Mouse (Mus musculus): ENCODE results near the gene AC131692.1. TPM values are rescaled to one million over a fixed set of nuclear protein-coding genes. Genes with fewer than 3 reads are reported as not detected.
A peak's percentile ranks its signal among the peaks of the same experiment; 100 is the strongest.

The AC131692.1 gene
- polyA plus RNA-seq, 1 experiment from 2014 or later = 0.56 TPM

DNA sequence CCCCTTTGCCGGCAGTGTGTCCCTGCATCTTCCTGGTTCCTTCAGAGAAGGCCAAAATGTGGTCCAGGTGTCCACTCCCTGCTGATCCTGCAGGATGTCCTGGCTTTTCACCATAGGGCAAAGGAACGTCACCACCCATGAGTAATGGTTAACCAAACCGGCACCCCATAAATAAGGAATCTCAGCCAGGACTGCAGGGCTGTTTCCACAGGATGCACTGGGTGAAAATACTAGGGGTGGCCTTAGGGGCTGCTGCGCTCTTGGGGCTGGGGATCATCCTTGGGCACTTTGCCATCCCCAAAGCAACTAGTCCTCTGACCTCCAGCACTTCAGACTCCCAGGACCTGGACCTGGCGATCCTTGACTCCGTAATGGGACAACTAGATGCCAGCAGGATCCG lies 11.4 kb downstream of the AC131692.1 start, which contains the start of gene Naaladl1:
Gene Naaladl1 (plus strand): TSS at position 197 of the 400 bp plus-strand sequence.
- Histone ChIP-seq H3K4me3 (0 out of 2 replicates have a peak within 1 kb of the TSS, but pooled peaks have one; percentile 8), H3K27ac (replicated peaks) (no peak within 1 kb of the TSS), H3K36me3 (replicated peaks) (0 out of 2 replicates have a peak, but pooled peaks cover 11% of the 10 kb centered on the region), H3K4me1 (peaks cover 25% of the 10 kb centered on the region), H3K27me3 (replicated peaks; ENCODE audit: low read depth, poor library complexity, severe bottlenecking) (no peaks in the 10 kb centered on the region), H3K9me3 (no peaks in the 10 kb centered on the region)
- DNase-seq (ENCODE audit: low spot score) = no peak
- 87% methylated on average over 7 of the region's 7 CpGs for WGBS

DNA sequence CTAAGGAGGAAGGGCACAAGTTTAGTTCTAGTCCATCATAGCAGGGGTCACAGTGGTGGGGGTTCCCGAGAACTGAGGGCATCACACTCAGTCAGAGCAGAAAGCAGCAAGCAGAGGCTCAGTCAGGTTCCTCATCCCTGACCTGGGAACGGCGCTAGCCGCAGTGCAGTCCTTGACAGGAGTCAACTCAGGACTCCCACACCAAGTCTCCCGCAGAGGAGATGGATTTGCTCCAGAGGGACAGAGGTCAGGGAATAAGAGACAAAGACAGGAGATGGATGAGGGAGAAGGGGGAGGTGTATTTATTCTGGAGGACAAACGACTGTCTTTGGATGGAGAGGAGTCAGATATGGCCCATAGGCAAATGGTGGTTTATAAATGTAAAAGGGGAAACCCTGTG lies 18.9 kb downstream of the AC131692.1 start:
- WGBS = 75% methylated on average over 6 of the region's 6 CpGs
- Histone ChIP-seq H3K4me3 (no peak overlapping the region), H3K4me1 (peaks cover 13% of the 10 kb centered on the region), H3K36me3 (replicated peaks) (peaks cover 64% of the 10 kb centered on the region), H3K9me3 (no peaks in the 10 kb centered on the region), H3K27me3 (replicated peaks; ENCODE audit: low read depth, poor library complexity, severe bottlenecking) (no peaks in the 10 kb centered on the region), H3K27ac (replicated peaks) (no peak overlapping the region)
- no peak for DNase-seq (ENCODE audit: low spot score)

DNA sequence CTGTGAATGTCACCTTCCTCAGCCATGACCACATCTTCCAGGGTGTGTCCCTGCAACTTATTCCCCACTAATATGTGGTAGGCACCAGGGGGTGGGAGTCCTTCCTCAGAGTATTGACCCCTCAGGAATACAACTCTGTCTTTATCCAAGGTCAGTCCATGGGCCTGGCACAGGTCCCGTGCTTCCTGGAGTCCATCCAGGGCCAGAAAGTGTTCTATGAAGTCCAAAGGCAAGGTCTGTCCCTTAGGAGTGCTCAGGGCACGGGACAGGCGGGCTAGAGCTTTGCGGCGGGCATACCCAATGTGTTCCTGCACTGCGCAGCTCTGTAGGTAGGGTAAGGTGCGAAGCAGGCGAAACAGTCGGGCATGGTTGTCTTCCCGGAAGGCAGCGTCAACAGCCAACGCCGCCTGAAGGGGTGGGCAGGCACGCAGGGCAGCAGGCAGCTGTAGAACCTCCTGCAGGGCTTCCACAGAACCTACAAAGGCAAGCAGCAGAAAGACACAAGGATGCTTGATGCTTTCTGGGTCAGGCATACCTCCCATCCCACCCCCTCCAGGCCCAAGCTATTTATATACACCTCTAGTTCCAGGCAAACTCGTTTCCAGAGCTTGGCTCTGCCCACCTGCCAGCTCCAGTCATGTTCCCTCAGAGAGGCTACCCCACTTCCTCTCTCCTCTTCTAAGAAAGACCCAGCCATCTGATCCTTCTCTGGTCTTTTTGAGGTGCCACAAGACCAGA lies 22.1 kb downstream of the AC131692.1 start:
- no peaks in the 10 kb centered on the region for H3K9me3 ChIP-seq
- H3K27me3 ChIP-seq (replicated peaks; ENCODE audit: low read depth, poor library complexity, severe bottlenecking) = no peaks in the 10 kb centered on the region
- WGBS = 89% methylated on average over 15 of the region's 15 CpGs
- peak overlapping the region; percentile 94 for H3K4me3 ChIP-seq
- H3K4me1 ChIP-seq = peaks cover 30% of the 10 kb centered on the region
- peaks cover 60% of the 10 kb centered on the region for H3K36me3 ChIP-seq (replicated peaks)
- no peak for DNase-seq (ENCODE audit: low spot score)
- no peak overlapping the region for H3K27ac ChIP-seq (replicated peaks)

DNA sequence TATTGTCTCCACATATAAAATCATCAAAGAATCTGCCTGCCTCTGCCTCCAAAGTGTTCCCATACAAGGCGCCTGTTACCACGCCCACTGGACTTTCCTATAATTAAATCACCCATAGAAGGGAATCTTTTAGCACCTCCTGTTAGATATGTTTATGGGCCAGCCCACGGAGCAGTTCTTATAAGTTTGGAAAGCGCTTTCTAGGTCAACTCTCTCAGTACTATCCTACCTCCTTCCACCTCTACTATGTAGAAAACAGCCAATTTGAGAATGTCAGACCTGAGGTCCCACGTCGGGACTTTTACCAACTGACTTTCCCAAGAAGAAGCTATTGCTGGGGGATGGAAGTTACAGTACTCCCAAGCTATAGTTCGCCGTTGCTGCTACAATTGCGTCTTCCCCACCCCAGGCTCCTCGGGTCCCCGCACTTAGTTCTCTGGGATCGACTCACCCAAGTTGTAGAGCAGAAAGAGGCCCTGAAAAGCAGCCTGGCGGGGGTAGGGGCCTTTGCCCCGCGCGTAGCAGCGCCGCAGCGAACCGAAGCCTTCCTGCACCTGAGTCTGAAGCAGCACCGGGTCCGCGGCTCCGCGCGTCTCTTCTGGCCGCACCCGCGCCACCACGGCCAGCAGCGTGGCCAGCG lies 23.2 kb downstream of the AC131692.1 start:
- no peak for DNase-seq (ENCODE audit: low spot score)
- 6% methylated on average over 32 of the region's 32 CpGs for WGBS
- H3K4me1 ChIP-seq = peaks cover 38% of the 10 kb centered on the region

DNA sequence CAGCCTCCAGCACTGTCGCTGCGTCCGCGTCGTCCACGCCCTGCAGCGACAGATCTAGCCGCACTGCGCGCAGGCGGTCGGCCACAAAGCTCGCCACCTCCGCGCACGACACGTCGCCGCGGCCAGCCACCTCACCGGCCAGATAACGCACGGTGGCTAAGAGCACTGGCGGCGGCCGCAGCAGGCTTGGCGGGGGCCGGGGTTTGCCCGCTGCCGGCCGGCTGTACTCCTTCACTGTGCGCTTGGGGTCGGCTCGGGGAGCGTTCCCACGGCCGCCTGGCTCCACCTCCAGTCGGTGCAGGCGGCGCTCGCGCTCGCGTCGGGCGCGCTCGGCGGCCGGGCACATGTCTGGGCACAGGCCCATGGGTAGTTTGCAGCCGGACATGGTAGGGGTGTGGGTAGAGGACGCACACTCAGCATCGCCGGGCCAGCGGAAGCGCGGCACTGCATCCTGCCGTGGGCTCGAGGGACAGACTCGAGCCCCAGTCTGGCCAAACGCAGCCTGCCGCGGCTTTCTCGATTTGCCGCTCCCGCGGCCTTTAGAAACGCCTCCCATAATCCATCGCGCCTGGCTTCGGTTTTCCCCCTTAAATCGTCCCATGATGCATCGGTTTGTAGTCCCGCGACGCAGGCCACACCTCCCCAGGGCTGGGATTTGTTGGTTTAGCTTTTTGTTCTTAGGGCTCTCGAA lies 23.9 kb downstream of the AC131692.1 start, which contains the start of gene Sac3d1:
Gene Sac3d1 (minus strand): TSS at position 665 of the 691 bp plus-strand sequence.
- Histone ChIP-seq H3K27me3 (replicated peaks; ENCODE audit: low read depth, poor library complexity, severe bottlenecking) (no peaks in the 10 kb centered on the region), H3K9me3 (no peaks in the 10 kb centered on the region), H3K27ac (replicated peaks) (peak within 1 kb of the TSS; percentile 92), H3K4me3 (peak within 1 kb of the TSS; percentile 94), H3K36me3 (replicated peaks) (peaks cover 44% of the 10 kb centered on the region), H3K4me1 (peaks cover 38% of the 10 kb centered on the region)
- under 1% methylated on average over 77 of the region's 77 CpGs for WGBS
- DNase-seq (ENCODE audit: low spot score) = peak; percentile 92

More for the DNA sequence above, 23.2 kb downstream of the AC131692.1 start:
- Histone ChIP-seq H3K27me3 (replicated peaks; ENCODE audit: low read depth, poor library complexity, severe bottlenecking) (no peaks in the 10 kb centered on the region), H3K4me3 (peak overlapping the region; percentile 94), H3K27ac (replicated peaks) (peak overlapping the region; percentile 92), H3K9me3 (no peaks in the 10 kb centered on the region), H3K36me3 (replicated peaks) (peaks cover 51% of the 10 kb centered on the region)

DNA sequence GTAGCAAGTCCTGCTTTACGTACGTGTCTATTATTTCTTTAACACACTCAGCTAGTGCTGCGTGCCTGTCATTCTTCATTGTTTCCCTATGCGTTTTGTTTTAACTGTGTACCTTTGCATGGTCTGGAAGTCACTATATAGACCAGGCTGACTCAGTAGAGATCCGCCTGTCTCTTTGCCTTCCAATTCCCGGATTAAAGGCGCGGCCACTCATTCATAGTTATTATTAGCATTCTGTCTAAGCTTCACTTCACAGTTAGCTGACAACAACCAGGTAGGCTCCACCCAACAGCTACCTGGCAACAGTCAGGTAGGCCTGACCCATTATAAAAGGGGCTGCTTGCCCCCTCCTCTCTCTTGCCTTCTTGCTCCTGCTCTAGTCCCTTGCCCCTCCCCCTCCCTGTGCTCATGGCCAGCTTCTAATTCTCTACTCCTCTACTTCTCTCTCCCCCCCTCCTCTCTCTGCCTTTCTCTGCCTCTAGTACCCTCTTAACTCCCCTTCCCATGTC lies 24.5 kb downstream of the AC131692.1 start:
- Histone ChIP-seq H3K27me3 (replicated peaks; ENCODE audit: low read depth, poor library complexity, severe bottlenecking) (no peaks in the 10 kb centered on the region), H3K4me3 (peak overlapping the region; percentile 94), H3K9me3 (no peaks in the 10 kb centered on the region), H3K27ac (replicated peaks) (peak overlapping the region; percentile 92), H3K36me3 (replicated peaks) (peaks cover 38% of the 10 kb centered on the region), H3K4me1 (peaks cover 43% of the 10 kb centered on the region)
- 2% methylated on average over 8 of the region's 8 CpGs for WGBS
- peak; percentile 45 for DNase-seq (ENCODE audit: low spot score)

DNA sequence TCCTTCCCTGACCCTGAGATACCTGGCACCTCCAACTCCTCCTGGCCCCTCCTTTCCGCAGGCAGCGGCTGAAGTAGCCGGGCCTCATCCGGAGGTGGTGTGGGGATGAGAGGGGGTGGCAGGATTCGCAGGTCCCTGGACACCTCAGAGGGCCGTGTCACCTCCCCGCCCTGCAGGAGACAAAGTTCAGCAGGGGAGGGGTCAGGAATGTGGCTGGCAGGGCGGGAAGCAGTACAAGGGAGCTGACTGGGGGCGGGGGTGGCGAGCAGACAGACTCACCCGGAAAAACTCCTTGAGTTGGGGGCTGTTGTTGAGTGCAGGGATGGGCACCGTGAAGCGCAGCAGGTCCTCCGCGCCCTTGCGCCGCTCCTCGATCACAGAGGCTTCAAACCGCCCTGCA lies 27.5 kb downstream of the AC131692.1 start:
- DNase-seq (ENCODE audit: low spot score) = no peak
- peak overlapping the region; percentile 72 for H3K27ac ChIP-seq (replicated peaks)
- no peaks in the 10 kb centered on the region for H3K27me3 ChIP-seq (replicated peaks; ENCODE audit: low read depth, poor library complexity, severe bottlenecking)
- peak overlapping the region; percentile 33; the same call in 1 of the 2 replicates for H3K4me3 ChIP-seq
- H3K4me1 ChIP-seq = peaks cover 42% of the 10 kb centered on the region
- peaks cover 8% of the 10 kb centered on the region; the same call in 1 of the 2 replicates for H3K36me3 ChIP-seq (replicated peaks)
- no peaks in the 10 kb centered on the region for H3K9me3 ChIP-seq
- WGBS = 37% methylated on average over 19 of the region's 19 CpGs

DNA sequence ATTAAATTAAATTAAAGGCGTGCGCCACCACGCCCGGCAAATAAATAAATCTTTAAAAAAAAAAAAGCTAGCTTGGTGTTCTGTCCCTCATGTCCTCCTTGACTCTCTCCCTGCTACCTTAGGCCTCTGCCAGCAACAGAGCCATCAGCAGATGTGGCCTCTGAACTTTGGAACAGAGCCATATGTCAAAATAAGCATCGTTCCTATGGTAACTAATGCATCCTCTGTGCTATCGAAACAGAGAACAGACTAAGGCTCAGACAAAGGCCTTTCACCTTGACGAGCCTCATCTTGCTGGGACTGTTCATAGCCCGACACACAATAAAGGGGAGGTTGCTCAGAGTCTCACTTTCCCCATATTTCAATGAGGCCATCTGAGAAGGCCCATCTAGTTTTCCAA lies 29.1 kb downstream of the AC131692.1 start:
- Histone ChIP-seq H3K4me1 (peaks cover 39% of the 10 kb centered on the region), H3K9me3 (no peaks in the 10 kb centered on the region), H3K27ac (replicated peaks) (peak overlapping the region; percentile 80), H3K4me3 (0 out of 2 replicates have a peak overlapping the region, but pooled peaks have one; percentile 6), H3K27me3 (replicated peaks; ENCODE audit: low read depth, poor library complexity, severe bottlenecking) (no peaks in the 10 kb centered on the region), H3K36me3 (replicated peaks) (peaks cover 5% of the 10 kb centered on the region; the same call in 1 of the 2 replicates)
- peak; percentile 54 for DNase-seq (ENCODE audit: low spot score)
- 47% methylated on average over 8 of the region's 8 CpGs for WGBS

DNA sequence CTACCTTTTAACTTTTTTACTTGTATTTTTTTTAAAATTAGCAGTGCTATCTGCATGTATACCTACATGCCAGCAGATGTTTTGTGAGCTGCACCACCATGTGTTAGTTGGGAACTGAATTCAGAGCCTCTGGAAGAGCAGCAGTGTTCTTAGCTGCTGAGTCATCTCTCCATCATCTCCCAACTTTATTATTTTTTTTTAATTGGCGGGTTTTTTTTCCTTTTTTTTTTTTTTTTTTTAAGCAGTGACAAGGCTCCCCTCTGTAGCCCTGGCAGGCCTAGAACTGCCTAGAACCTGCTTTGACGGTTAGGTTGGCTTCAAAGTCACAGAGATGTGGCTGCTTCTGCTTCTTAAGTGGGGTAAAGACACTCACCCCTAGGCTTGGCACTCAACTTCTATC lies 30.7 kb downstream of the AC131692.1 start:
- Histone ChIP-seq H3K9me3 (no peaks in the 10 kb centered on the region), H3K4me3 (no peak overlapping the region), H3K27ac (replicated peaks) (no peak overlapping the region), H3K27me3 (replicated peaks; ENCODE audit: low read depth, poor library complexity, severe bottlenecking) (no peaks in the 10 kb centered on the region), H3K36me3 (replicated peaks) (peaks cover 5% of the 10 kb centered on the region; the same call in 1 of the 2 replicates), H3K4me1 (peaks cover 27% of the 10 kb centered on the region)
- 76% methylated on average over 2 of the region's 2 CpGs for WGBS
- DNase-seq (ENCODE audit: low spot score) = no peak

DNA sequence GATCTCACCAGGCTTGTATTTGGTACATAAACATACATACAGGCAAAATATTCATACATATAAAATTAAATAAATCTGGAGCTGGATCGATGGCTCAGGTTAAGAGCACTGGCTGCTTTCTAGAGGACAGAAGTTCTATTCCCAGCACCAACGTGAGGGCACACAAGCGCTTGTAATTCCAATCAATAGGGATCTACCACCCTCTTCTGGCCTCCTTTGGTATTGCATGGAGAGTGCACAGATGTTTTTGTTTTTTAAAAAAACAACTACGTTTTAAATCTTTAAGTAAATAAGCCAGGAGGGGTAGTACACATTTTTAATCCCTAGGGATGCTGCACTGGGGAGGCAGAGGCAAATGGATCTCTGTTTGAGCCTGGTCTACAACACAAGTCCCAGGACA lies 32.1 kb downstream of the AC131692.1 start:
- H3K4me1 ChIP-seq = peaks cover 25% of the 10 kb centered on the region
- no peaks in the 10 kb centered on the region for H3K9me3 ChIP-seq
- peak; percentile 36 for DNase-seq (ENCODE audit: low spot score)
- WGBS = 23% methylated on average over 4 of the region's 4 CpGs
- H3K27ac ChIP-seq (replicated peaks) = no peak overlapping the region
- no peaks in the 10 kb centered on the region for H3K27me3 ChIP-seq (replicated peaks; ENCODE audit: low read depth, poor library complexity, severe bottlenecking)
- H3K4me3 ChIP-seq = no peak overlapping the region
- H3K36me3 ChIP-seq (replicated peaks) = peaks cover 2% of the 10 kb centered on the region; the same call in 1 of the 2 replicates

DNA sequence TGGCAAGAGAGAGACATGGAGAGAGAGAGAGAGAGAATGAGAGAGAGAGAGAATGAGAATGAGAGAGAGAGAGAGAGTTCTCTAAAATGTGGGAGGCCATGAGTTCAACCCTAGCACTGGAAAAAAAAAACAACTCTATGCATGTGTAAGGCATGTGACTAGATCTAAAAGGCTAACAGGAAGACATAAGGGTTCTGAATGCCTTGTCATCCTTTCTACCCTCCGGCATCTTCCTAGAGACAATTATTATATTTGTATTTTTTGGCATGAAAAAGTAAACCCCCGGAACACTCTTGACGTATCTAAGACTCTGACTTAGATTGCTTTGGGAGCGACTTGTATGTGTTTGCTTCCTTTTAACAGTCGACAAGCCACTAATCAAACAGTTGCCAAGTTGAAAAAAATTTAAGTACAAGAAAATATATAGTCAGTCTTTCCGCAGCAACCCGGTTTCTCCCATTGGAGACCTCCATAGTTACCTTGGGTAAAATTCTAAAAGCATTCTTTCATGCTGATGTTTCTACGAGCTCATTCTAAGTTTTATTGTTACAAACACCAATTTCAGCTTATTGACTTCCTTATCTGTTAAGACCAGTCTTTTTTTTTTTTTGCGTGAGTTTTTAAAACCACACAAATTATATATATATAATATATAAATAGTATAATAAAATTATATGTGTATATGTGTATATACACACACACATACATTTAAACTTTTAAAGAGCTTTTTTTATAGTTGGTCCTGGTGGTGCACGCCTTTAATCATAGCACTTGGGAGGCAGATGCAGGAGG lies 32.8 kb downstream of the AC131692.1 start:
- 76% methylated on average over 10 of the region's 10 CpGs for WGBS
- Histone ChIP-seq H3K9me3 (no peaks in the 10 kb centered on the region), H3K4me1 (peaks cover 18% of the 10 kb centered on the region), H3K27ac (replicated peaks) (peak overlapping the region; percentile 88), H3K4me3 (peak overlapping the region; percentile 66), H3K27me3 (replicated peaks; ENCODE audit: low read depth, poor library complexity, severe bottlenecking) (no peaks in the 10 kb centered on the region), H3K36me3 (replicated peaks) (no peaks in the 10 kb centered on the region)
- no peak for DNase-seq (ENCODE audit: low spot score)

Data from embryonic facial prominence, embryonic 10.5 days (tissue).